Mouse (Mus musculus) testis, adult 2 months (tissue): ENCODE measurements around the gene Usp24. TPM values are rescaled to one million over a fixed set of nuclear protein-coding genes. Genes with fewer than 3 reads are reported as not detected.

Experiments used
- H3K27ac ChIP-seq: fragments of 200-500 bp; 2 replicates; pipeline ENCODE4 v1.5.1; 2012; ENCODE audit warnings: low read depth, low read length; ENCODE audit not compliant: control insufficient read depth, insufficient read depth
- H3K27me3 ChIP-seq: fragments of 200-500 bp; 2 replicates; pipeline ENCODE4 v1.6.1; 2012; ENCODE audit warnings: mild to moderate bottlenecking, low read length, moderate library complexity; ENCODE audit not compliant: control insufficient read depth, insufficient read depth
- H3K36me3 ChIP-seq: fragments of 200-500 bp; 2 replicates; pipeline ENCODE4 v1.6.1; 2012; ENCODE audit warnings: mild to moderate bottlenecking, low read length; ENCODE audit not compliant: control insufficient read depth, insufficient read depth
- H3K4me1 ChIP-seq: fragments of 200-500 bp; 2 replicates; pipeline ENCODE4 v1.6.1; 2012; ENCODE audit warnings: low read length; ENCODE audit not compliant: control insufficient read depth, insufficient read depth
- H3K4me3 ChIP-seq: fragments of 200-500 bp; 2 replicates; pipeline ENCODE4 v1.5.1; 2012; ENCODE audit warnings: low read depth, mild to moderate bottlenecking, low read length, moderate library complexity, mixed read lengths; ENCODE audit not compliant: control insufficient read depth
- CTCF ChIP-seq: fragments of 200-500 bp; IDR thresholded peaks from 2 replicates; pipeline ENCODE4 v1.5.1; 2012; ENCODE audit warnings: low read depth, mild to moderate bottlenecking, inconsistent platforms, low read length, moderate library complexity; ENCODE audit not compliant: control insufficient read depth, insufficient read depth, insufficient replicate concordance
- POLR2A ChIP-seq: fragments of 200-500 bp; IDR thresholded peaks from 2 replicates; pipeline ENCODE4 v1.6.1; 2012; ENCODE audit warnings: low read depth, mild to moderate bottlenecking, inconsistent platforms, low read length, moderate library complexity; ENCODE audit not compliant: control insufficient read depth
- polyA plus RNA-seq: library from polyadenylated mRNA; depleted of rRNA; stranded (reverse); fragments of >200 nt; gene quantifications from 2 replicates; pipeline ENCODE4 v1.2.3, GENCODE M21; 2012

Gene Usp24
- polyA plus RNA-seq, 1 experiment, result 11.5 TPM

DNA sequence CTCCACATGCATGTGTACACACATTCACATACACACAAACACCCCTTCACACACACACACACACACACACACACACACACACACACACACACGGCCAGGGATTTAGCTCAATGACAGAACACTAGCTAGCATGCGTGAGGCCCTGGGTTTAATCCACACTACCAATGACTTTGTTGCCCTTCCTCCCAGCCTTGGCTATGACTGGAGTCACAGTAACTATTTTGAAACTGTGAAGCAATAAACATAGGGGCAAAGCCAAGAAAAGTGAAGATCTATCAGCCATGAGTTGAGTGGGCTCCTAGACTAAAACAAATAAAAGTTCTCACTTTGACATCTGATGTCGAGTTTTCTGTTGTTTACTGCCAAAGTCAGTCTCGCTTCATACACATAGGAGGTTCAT is 23.2 kb upstream of the Usp24 start:
- Histone ChIP-seq H3K36me3 (no peaks in the 10 kb centered on the region), H3K4me1 (no peaks in the 10 kb centered on the region), H3K4me3 (no peak overlapping the region), H3K27me3 (no peaks in the 10 kb centered on the region), H3K27ac (no peak overlapping the region)
- TF ChIP-seq CTCF, result no peak
- no peak for TF ChIP-seq POLR2A

DNA sequence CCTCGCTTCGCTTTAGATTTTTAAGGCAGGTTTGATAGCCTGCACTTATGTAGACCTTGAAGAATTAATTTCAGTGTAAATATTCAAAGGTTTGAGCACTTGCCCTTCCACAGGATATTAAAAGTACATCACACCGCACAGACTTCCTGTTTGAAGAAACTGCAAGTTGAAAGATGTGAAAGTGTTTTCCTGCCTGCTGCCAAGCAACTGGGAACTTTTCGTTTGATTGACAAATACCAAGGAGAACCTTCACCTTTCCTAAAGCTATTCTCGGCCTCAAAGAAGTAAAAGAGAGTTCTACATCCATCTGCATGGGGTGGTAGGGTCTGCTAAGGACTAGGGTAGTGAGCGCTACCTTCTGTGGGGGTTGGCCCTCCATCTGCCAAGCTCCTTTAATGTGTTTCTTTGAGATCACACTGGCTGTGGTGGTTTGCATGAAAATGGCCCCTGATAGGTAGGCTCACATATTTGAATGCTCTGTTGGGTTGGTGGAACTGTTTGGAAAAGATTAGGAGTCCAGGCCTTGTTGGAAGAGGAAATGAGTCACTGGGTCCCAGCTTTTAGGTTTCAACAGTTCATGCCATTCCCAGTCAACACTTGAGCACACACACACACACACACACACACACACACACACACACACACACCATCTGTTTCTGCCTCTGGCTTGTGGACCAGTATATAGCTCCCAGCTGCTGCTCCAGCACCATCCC is 22.5 kb upstream of the Usp24 start:
- Histone ChIP-seq H3K4me3 (no peak overlapping the region), H3K27ac (no peak overlapping the region), H3K27me3 (no peaks in the 10 kb centered on the region), H3K4me1 (no peaks in the 10 kb centered on the region), H3K36me3 (no peaks in the 10 kb centered on the region)
- TF ChIP-seq CTCF, result no peak
- TF ChIP-seq POLR2A, result no peak

DNA sequence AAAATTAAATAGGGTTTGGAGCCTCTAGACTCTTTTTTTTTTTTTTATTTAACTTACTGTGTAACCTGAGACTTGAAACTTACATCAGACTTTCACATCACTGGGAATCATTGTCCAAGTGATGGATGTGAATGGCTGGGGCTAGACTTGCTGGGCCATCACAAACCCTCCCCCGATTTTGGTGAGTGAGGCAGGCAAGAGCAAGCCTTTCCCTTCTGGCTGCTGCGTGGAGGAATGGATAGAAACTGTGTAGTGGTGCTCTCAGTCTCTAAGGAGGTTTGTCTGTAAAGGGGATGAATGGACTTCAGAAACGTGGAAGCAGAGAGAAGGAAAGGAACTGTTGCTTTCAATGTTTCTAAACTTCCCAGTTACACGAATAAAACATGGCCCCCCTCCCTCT is 20.3 kb upstream of the Usp24 start:
- H3K27me3 ChIP-seq, result no peaks in the 10 kb centered on the region
- TF ChIP-seq POLR2A, result no peak
- TF ChIP-seq CTCF, result no peak
- no peak overlapping the region for H3K4me3 ChIP-seq
- no peaks in the 10 kb centered on the region for H3K36me3 ChIP-seq
- no peaks in the 10 kb centered on the region for H3K4me1 ChIP-seq
- H3K27ac ChIP-seq, result no peak overlapping the region

DNA sequence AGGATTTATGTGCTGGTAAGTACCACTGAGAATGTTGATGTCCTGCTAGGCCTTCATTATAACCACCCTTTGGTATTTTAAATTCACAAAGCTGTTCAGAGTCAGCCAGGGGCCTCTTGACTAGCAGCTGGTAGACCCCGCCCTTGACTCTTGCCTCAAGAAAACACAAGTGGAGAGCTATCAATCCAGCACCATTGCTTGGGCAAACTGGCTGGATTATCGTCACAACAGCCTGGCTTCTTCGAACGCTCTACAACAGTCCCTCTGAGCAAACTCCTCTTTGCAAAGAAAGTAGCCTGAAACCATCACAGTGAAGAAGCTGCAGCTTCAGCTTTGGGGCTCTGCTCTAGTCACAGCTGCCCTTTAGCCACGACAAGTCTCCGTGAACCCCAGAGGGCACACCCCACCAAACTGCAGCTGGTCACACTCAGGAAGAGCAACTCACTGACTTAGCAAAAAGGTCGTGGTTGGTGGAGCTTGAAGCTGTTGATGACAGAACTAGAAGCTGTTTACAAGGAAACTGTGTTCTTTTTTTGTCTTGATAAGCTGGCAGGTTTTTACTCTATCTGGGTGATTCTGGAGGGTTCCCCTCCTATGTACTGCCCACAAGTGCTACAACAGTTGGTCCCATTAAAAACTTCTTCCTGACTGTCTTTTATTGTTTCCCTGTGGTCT is 19.5 kb upstream of the Usp24 start:
- H3K36me3 ChIP-seq, result no peaks in the 10 kb centered on the region
- H3K27me3 ChIP-seq, result no peaks in the 10 kb centered on the region
- TF ChIP-seq POLR2A, result no peak
- no peak for TF ChIP-seq CTCF
- H3K4me3 ChIP-seq, result no peak overlapping the region
- no peak overlapping the region for H3K27ac ChIP-seq
- no peaks in the 10 kb centered on the region for H3K4me1 ChIP-seq

DNA sequence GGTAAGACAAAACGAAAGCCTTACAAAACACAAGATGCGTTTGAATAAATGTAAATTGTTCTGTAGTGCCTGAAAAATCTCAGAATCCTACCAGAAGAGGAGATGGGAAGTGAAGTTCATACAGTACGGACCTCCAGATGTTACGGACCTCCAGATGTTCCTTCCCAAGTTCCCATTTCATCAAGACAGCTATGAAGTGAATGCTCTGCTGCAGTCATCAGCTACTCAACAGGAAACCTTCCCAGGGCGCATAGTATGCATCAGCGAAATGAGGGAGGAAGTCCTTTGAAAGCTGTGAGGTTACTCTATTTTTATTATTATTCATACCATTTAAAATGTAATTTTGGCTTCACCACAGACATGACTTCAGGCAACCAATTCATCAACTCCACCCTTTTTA is 14.7 kb upstream of the Usp24 start:
- Histone ChIP-seq H3K4me1 (no peaks in the 10 kb centered on the region), H3K36me3 (no peaks in the 10 kb centered on the region), H3K27me3 (no peaks in the 10 kb centered on the region), H3K27ac (no peak overlapping the region), H3K4me3 (no peak overlapping the region)
- TF ChIP-seq CTCF (no peak), POLR2A (no peak)

DNA sequence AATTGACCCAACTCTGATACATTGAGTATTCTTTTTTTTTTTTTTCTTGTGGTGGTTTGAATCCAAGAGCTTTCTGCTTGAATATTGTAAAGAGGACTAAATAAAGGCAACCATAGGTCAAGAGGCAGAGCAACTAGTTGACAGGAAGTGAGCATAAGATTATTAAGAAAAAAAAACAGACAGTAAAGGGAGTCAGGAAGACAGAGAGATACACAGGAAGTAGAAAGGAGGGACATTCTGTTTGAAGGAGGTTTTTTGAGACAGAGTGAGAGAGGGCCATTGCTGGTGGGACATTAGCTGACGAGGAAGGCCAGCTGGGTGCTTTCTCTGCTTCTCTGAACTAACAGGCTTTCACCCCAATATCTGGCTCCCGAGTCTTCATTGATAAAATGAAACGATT is 7.9 kb upstream of the Usp24 start:
- no peak for TF ChIP-seq CTCF
- TF ChIP-seq POLR2A, result no peak

DNA sequence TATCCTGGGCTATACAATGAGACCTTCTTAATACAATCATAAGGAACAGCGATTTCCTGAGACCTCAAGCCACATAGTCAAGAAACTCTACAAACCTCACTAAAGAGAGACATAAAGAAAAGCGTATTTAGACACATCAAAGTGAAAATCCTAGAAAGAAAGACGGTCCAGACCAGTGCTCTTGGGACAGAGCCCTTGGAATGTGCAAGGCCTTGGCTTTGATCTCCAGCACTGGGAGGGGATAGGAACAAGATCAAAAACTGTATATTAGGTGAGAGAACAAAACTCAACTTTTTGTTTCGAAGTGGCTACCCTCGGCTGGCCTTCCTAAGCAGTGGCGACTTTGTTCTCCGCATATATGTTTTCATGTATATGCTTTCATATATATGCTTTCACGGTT is 3.4 kb upstream of the Usp24 start:
- TF ChIP-seq CTCF (no peak), POLR2A (no peak)
- H3K4me1 ChIP-seq, result peaks cover 3% of the 10 kb centered on the region
- H3K36me3 ChIP-seq, result no peaks in the 10 kb centered on the region
- H3K4me3 ChIP-seq, result no peak overlapping the region
- H3K27ac ChIP-seq, result no peak overlapping the region
- no peaks in the 10 kb centered on the region for H3K27me3 ChIP-seq

More for the DNA sequence above, 7.9 kb upstream of the Usp24 start:
- Histone ChIP-seq H3K4me1 (no peaks in the 10 kb centered on the region), H3K4me3 (no peak overlapping the region), H3K36me3 (no peaks in the 10 kb centered on the region), H3K27ac (no peak overlapping the region), H3K27me3 (no peaks in the 10 kb centered on the region)
